Comparison of ENCODE assay signal across 21 mouse cellular contexts in genomic region chr1:39978781-39979486, GRCm38 (mm10).
DNase-seq lines count a peak whose midpoint lies in the region; ATAC-seq and TF ChIP-seq lines count a peak whose summit lies in the region.
"Had no signal": no experiment of that assay in that cellular context is flagged by ENCODE, and none has a peak within 500 bp of the region (broad histone marks: within the 10 kb centered on the region; RNA-seq: fewer than 3 reads in every experiment).

No protein-coding gene starts in this region.

- H3K4me3 ChIP-seq in forebrain, embryonic 15.5 days = no peak overlapping the region
- no peak overlapping the region for H3K4me3 ChIP-seq in forebrain, postnatal 0 days (ENCODE audit: low read depth, low read length)
- H3K4me3 ChIP-seq in midbrain, embryonic 15.5 days = no peak overlapping the region
- no peak overlapping the region for H3K4me3 ChIP-seq in midbrain, embryonic 14.5 days (replicated peaks; ENCODE audit: low read depth, low read length)
- H3K4me3 ChIP-seq: embryonic facial prominence, embryonic 15.5 days; heart, embryonic 12.5 days had no signal

- no peaks in the 10 kb centered on the region for H3K27me3 ChIP-seq in forebrain, embryonic 15.5 days
- no peaks in the 10 kb centered on the region for H3K27me3 ChIP-seq in forebrain, postnatal 0 days (ENCODE audit: insufficient read depth, low read length)
- no peaks in the 10 kb centered on the region for H3K27me3 ChIP-seq in midbrain, embryonic 15.5 days (replicated peaks)
- no peaks in the 10 kb centered on the region for H3K27me3 ChIP-seq in midbrain, embryonic 14.5 days (ENCODE audit: control insufficient read depth, insufficient read depth, low read length)
- H3K27me3 ChIP-seq: embryonic facial prominence, embryonic 15.5 days; heart, embryonic 12.5 days; Patski had no signal

- H3K4me2 ChIP-seq in forebrain, embryonic 15.5 days (replicated peaks) = no peak overlapping the region
- no peak overlapping the region for H3K4me2 ChIP-seq in forebrain, postnatal 0 days (ENCODE audit: low read depth)
- H3K4me2 ChIP-seq in midbrain, embryonic 15.5 days = no peak overlapping the region
- no peak overlapping the region for H3K4me2 ChIP-seq in midbrain, embryonic 14.5 days (ENCODE audit: low read length)
- H3K4me2 ChIP-seq: embryonic facial prominence, embryonic 15.5 days; heart, embryonic 12.5 days had no signal

- 83% methylated on average over 20 of the region's 20 CpGs for WGBS in forebrain, embryonic 15.5 days
- WGBS in forebrain, postnatal 0 days = 73% methylated on average over 20 of the region's 20 CpGs
- 86% methylated on average over 20 of the region's 20 CpGs for WGBS in midbrain, embryonic 15.5 days
- WGBS in midbrain, embryonic 14.5 days = 88% methylated on average over 20 of the region's 20 CpGs

- TF ChIP-seq CTCF in forebrain, postnatal 0 days (IDR thresholded peaks at IDR 0.05; ENCODE audit: low read depth) = no peak

- DNase-seq in forebrain, postnatal 0 days = no peak
- no peak for DNase-seq in midbrain, embryonic 14.5 days
- no peak for DNase-seq in kidney, adult 18-20 months
- no peak for DNase-seq in thymus, postnatal 14 days
- DNase-seq: adrenal gland, adult 8-10 months; cerebellum, adult 9-10 months; heart, postnatal 14 days; kidney, adult 2 months; kidney, postnatal 10 days; left cerebral cortex, postnatal 4 days; liver; right cerebral cortex, adult 18-20 months; thymus, postnatal 36 days had no signal

- no peak overlapping the region for H3K9ac ChIP-seq in forebrain, embryonic 15.5 days (replicated peaks)
- H3K9ac ChIP-seq in forebrain, postnatal 0 days = no peak overlapping the region
- no peak overlapping the region for H3K9ac ChIP-seq in midbrain, embryonic 15.5 days
- no peak overlapping the region for H3K9ac ChIP-seq in midbrain, embryonic 14.5 days (replicated peaks; ENCODE audit: low read length)
- H3K9ac ChIP-seq: embryonic facial prominence, embryonic 15.5 days; heart, embryonic 12.5 days had no signal

- no peak for ATAC-seq in forebrain, embryonic 15.5 days (replicated peaks)
- no peak for ATAC-seq in forebrain, postnatal 0 days
- ATAC-seq in midbrain, embryonic 15.5 days (replicated peaks) = no peak
- no peak for ATAC-seq in midbrain, embryonic 14.5 days (ENCODE audit: low FRiP score, low TSS enrichment)
- peak; percentile 27 to 31; a peak in 2 of 4 replicates for ATAC-seq in hematopoietic stem cell, adult 5-6 weeks (replicated peaks in 1 of 2; ENCODE audit: insufficient read depth in 1 of 2, low FRiP score in 2 of 2, low TSS enrichment in 1 of 2, low read depth in 1 of 2, poor library complexity in 2 of 2, severe bottlenecking in 2 of 2)
- ATAC-seq: lung, postnatal 0 days; midbrain, embryonic 16.5 days; Patski had no signal

- H3K36me3 ChIP-seq in forebrain, embryonic 15.5 days = peaks cover 52% of the 10 kb centered on the region
- H3K36me3 ChIP-seq in forebrain, postnatal 0 days (ENCODE audit: insufficient read depth) = peaks cover 50% of the 10 kb centered on the region
- peaks cover 22% of the 10 kb centered on the region for H3K36me3 ChIP-seq in midbrain, embryonic 15.5 days (replicated peaks)
- peaks cover 88% of the 10 kb centered on the region for H3K36me3 ChIP-seq in midbrain, embryonic 14.5 days (ENCODE audit: control insufficient read depth, insufficient read depth, low read length)

- H3K27ac ChIP-seq in forebrain, embryonic 15.5 days (replicated peaks) = peak overlapping the region; percentile 7
- H3K27ac ChIP-seq in forebrain, postnatal 0 days (ENCODE audit: low read depth, low read length) = no peak overlapping the region
- 0 out of 2 replicates have a peak overlapping the region, but pooled peaks have one; percentile 38 for H3K27ac ChIP-seq in midbrain, embryonic 15.5 days
- H3K27ac ChIP-seq in midbrain, embryonic 14.5 days (replicated peaks; ENCODE audit: low read depth, low read length) = no peak overlapping the region
- H3K27ac ChIP-seq: embryonic facial prominence, embryonic 15.5 days had no signal

- no peaks in the 10 kb centered on the region for H3K9me3 ChIP-seq in forebrain, embryonic 15.5 days
- H3K9me3 ChIP-seq in forebrain, postnatal 0 days (ENCODE audit: low read length) = no peaks in the 10 kb centered on the region
- no peaks in the 10 kb centered on the region for H3K9me3 ChIP-seq in midbrain, embryonic 15.5 days
- H3K9me3 ChIP-seq in midbrain, embryonic 14.5 days (ENCODE audit: control insufficient read depth, low read length) = no peaks in the 10 kb centered on the region
- H3K9me3 ChIP-seq: embryonic facial prominence, embryonic 15.5 days; heart, embryonic 12.5 days had no signal

- peaks cover 42% of the 10 kb centered on the region for H3K4me1 ChIP-seq in forebrain, embryonic 15.5 days
- peaks cover 15% of the 10 kb centered on the region; the same call in 1 of the 2 replicates for H3K4me1 ChIP-seq in forebrain, postnatal 0 days (ENCODE audit: insufficient read depth)
- peaks cover 11% of the 10 kb centered on the region; the same call in 1 of the 2 replicates for H3K4me1 ChIP-seq in midbrain, embryonic 15.5 days
- no peaks in the 10 kb centered on the region for H3K4me1 ChIP-seq in midbrain, embryonic 14.5 days (ENCODE audit: control insufficient read depth, insufficient read depth, low read length)

Comparison
In these comparisons a context has a peak if more than half of its experiments do, and no peak if none do; other contexts are left out.
1. H3K27ac ChIP-seq: peak in forebrain, embryonic 15.5 days (single experiment) and midbrain, embryonic 15.5 days (single experiment); none in forebrain, postnatal 0 days (single experiment) and midbrain, embryonic 14.5 days (single experiment).
2. ATAC-seq: peak in hematopoietic stem cell, adult 5-6 weeks (2 of 2); none in forebrain, embryonic 15.5 days (single experiment), forebrain, postnatal 0 days (single experiment), midbrain, embryonic 15.5 days (single experiment) and midbrain, embryonic 14.5 days (single experiment).